Mouse (Mus musculus): Measurements from ENCODE around the gene Tlr2.

- no peak for TF ChIP-seq POLR2A (IDR thresholded peaks at IDR 0.05; ENCODE audit: control insufficient read depth, extremely low read depth, insufficient read depth, low read length, poor library complexity)
- TF ChIP-seq CTCF (IDR thresholded peaks at IDR 0.05; ENCODE audit: borderline replicate concordance, control insufficient read depth, extremely low read depth, insufficient read depth, low read length, poor library complexity), result no peak
Measured at GRCm38 (mm10) chr3:83799486-83799885, 42.1 kb downstream of the Tlr2 start.
